Mouse (Mus musculus): ENCODE data around the gene Lingo2. TPM values are rescaled to one million over a fixed set of nuclear protein-coding genes. Genes with fewer than 3 reads are reported as not detected.
"Not testable (repeated sequence)": the region's sequence is repeated elsewhere in the genome, so short reads cannot be mapped to it uniquely, and the experiment has no call there.

Lingo2 gene
- total RNA-seq, 2 experiments from 2014 or later, result not detected

- intact Hi-C loops (cut with DNase I), result no loop called here
- no peak for DNase-seq
These were observed 1257.0 kb downstream of the Lingo2 start for GRCm38 (mm10) chr4:35694360-35695136.

GRCm38 (mm10) chr4:35690521-35690920 lies 1261.0 kb downstream of the Lingo2 start:
- intact Hi-C loops (cut with DNase I), result no loop called here
- DNase-seq, result no peak

- DNase-seq; intact Hi-C loops (cut with DNase I): not testable (repeated sequence)
These were observed 1262.9 kb downstream of the Lingo2 start for GRCm38 (mm10) chr4:35688498-35689240.

Small RNA genes within 50 kb of the gene (microRNA-seq; reads per million reads assigned to microRNA genes)
- 0 reads per million in 2 experiments for gene Mir873a
- gene Mir873b, result 0 reads per million in 2 experiments
- 0 reads per million in 2 experiments for gene Mir876

All from heart, postnatal 14 days (tissue).